Mouse (Mus musculus) adrenal gland, adult (tissue): ENCODE results near the gene Olfr1337.

Source experiments
- DNase-seq, 2 experiments: peaks; one replicate each; pipeline ENCODE4 v3.0.0; 2022 to 2023; ENCODE audit warnings: low spot score in 1 of 2; ENCODE audit not compliant: inconsistent age in 2 of 2

Olfr1337 gene

DNA sequence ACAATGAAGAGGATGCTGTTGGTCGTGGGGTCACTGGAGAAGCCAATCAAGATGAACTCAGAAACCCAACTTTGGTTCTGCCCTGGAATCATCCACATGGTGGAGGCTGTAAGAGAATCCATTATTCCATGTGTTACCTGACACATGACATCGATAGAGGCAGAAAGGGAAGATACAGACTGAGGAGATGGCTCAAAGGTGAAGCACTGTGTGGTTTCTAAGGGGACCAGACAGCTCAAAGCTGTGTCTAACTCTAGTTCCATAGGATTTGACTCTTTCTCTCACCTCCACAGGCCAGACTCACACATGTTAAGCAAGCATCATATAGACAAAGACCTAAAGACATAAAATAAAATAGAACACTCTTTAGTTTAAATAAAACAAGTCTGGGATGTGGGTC, at the start of gene Olfr1337:
TSS of gene Olfr1337 (minus strand) at position 101 of the 400 bp plus-strand sequence.
- no peak for DNase-seq

DNA sequence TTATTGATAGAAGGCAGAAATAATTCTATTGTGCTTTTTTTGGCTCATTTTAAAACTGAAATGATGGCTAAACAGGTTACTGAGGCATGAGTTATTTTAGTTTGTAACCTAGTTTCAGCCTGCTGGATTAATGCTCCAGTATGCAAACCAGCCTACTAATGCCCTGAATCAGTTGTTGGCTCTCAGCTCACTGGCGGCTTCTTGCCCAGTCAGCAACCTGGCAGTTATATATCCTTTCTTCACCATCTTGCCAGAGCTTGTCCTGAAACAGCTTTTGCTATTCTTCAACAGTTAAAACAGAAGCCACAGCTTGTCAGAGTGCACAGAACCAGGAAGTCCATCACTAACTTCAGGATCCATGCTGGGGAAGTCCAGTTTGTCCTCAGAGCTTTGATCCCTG, 36.5 kb upstream of the Olfr1337 start:
- DNase-seq, result no peak

DNA sequence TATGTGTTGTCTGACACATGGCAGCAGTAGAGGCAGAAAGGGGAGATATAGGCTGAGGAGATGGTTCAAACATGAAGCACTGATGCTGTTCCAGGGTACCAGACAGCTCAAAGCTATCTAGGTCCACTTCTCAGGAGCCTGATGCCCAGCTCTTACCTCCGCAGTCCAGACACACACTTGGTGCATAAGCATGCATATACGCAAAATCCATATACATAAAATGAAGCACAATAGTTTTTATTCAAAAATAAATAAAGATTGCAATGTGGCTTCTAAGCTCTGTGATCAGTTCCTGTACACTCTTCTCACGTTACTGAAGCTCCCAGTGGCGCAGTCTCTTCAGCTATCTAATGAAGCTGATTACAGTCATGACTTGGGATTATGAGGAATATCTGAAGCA, 27.5 kb upstream of the Olfr1337 start, which contains the start of gene Olfr1335:
TSS of gene Olfr1335 (minus strand) at position 101 of the 400 bp plus-strand sequence.
- DNase-seq, result no peak

DNA sequence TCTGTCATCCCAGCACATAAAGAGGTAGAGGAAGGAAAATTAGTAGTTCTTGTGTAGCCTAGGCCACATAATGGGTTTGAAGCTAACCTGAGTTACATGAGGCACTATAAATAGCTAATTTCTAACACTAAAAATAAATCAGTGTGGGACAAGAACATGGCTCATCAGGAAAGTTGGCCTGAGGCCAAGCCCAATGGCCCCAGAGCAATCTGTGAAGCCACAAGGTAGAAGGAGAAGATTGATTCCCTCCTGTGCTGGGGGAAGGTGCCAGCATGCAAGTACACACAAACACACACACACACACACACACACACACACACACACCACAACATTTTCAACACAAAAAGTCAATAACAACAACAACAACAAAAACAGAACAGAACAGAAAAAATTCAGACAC, 10.4 kb upstream of the Olfr1337 start:
- peak in 1 of 2 experiments; percentile 18 for DNase-seq

DNA sequence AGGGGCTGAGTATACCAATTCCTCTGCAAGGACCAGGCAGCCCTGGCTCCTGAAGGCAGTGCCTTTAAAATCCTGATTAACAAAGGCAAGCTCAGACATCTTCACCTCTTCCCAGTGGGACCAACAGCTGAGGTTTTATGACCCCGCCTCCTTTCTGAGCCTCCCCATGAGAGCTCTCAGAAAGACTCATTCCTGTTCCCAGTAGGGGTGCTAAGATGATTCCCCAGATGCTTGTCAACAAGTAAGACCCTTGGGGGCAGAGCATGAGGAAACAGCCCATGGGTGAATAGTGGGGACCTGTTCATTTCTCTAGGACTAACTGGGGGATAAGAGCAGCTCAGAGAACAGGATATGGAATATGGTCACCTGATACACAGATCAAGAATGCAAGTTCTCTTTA, 23.7 kb downstream of the Olfr1337 start, which contains the start of gene Olfr1338:
TSS of gene Olfr1338 (minus strand) at position 101 of the 400 bp plus-strand sequence.
- DNase-seq, result no peak

DNA sequence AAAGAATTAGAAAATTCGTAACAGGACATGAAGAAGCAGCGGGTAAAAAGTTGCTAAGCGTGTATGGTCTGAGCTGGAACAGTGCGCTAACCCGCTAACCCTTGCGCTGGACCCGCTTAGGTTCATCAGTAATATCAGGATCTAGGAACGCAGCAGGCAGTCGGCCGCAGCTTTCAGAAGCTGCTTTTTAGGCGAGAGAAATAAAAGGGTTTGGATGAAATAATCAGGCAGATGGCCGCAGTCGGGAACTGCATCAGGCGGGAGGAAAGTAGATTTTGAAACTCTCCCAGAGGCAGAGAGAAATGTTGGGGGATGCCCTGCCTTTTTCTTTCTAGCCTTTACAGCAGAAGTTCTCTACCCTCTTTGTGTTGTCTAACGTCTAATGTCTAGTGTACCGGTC, 40.5 kb downstream of the Olfr1337 start:
- DNase-seq, result no peak

DNA sequence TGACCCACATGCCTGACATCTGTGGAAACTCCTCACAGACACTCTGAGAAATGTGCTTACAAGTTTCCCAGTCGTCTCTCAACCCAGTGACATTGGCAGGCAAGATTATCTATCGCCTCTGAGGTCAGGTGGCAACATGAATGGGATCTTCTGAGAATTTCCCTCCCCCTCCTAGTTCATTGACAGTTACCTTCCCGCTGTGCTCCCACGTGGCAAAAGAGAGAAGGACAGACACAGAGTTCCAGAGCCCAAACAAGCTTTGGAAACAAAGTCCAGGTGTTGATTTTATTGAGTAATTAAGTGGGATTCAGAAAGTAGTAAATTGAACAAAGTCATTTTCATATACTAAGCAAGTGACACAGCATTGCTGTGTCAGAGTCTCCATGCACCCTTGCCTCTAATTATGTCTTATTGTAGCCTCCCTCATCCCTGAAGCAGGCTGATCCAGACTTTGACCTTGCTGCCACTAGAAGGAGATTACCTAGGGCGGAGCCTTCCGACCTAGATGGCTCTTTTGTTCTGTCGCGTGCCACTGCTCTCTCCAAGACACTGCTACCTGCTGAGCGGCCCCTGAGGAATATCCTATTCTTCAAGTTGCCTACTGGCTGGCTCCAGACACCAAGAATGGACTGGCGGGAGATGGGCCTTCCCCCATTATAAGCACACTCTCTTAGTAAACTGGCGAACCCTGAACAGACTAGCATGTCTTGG, 41.2 kb downstream of the Olfr1337 start:
- DNase-seq, result no peak

DNA sequence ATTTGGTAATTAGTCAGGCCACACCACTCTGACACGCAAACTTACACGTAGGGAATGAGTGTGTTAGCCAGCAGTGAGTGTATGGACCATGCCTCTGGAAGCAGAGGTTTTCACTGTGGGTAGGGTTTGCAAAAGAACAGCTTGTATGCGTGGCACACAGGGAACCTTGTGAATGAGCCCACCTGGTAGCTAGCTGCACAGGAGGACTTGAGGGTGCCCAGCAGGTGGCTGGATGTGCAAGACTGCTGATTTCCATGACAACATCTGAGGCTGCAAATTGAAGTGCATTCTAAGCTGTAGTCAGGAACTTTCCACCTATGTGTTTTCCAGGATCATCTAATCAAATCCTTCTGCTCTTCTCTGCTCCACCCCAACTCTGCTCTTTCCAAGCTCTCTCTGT, 42.8 kb downstream of the Olfr1337 start:
- no peak for DNase-seq

DNA sequence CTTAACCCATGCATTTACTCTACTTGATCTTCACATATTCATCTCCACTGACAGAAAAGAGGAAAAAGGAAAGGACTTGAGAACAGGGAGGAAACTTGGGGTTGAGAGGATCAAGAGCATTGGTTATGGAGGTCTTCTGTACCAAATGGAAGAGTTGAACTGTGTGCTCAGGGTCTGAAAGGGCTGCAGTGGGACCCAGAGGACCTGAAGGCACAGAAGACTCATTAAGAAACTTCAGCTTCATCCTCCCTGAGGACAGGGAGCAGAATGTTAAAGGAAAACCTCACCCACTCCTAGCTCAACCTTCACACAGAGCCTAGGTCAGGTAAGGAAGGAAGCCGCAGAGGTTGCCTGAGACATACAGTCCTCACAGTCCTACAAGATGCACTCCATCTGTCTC, 50.5 kb downstream of the Olfr1337 start, which contains the start of gene Olfr1339:
TSS of gene Olfr1339 (plus strand) at position 301 of the 400 bp plus-strand sequence.
- DNase-seq, result no peak
